Mouse (Mus musculus) R1 (cell line): Measurements from ENCODE around the gene Tmem246.

ENCODE experiments used
- DNase-seq: peaks from one replicate; pipeline ENCODE4 v3.0.0-alpha.2; 2018; ENCODE audit warnings: low read depth, low spot score

The Tmem246 gene

GRCm38 (mm10) chr4:49581256-49581655, 16.4 kb downstream of the Tmem246 start:
- DNase-seq, result no peak

GRCm38 (mm10) chr4:49572194-49572593, 25.5 kb downstream of the Tmem246 start:
- DNase-seq, result no peak

GRCm38 (mm10) chr4:49567613-49568012, 30.1 kb downstream of the Tmem246 start:
- peak; percentile 77 for DNase-seq

GRCm38 (mm10) chr4:49559915-49560772, 37.5 kb downstream of the Tmem246 start:
- peak; percentile 2 for DNase-seq

- no peak for DNase-seq
Measured at GRCm38 (mm10) chr4:49558181-49558580, 39.5 kb downstream of the Tmem246 start.

- DNase-seq, result no peak
Measured at GRCm38 (mm10) chr4:49557375-49557774, 40.3 kb downstream of the Tmem246 start.

- DNase-seq, result no peak
Measured at GRCm38 (mm10) chr4:49553380-49553779, 44.3 kb downstream of the Tmem246 start.

- no peak for DNase-seq
Measured at GRCm38 (mm10) chr4:49549383-49549782, 48.3 kb downstream of the Tmem246 start, which contains the start of gene Aldob. Aldob (minus strand) TSS chr4:49549546.

GRCm38 (mm10) chr4:49547544-49548219, 50.0 kb downstream of the Tmem246 start:
- no peak for DNase-seq

- DNase-seq, result no peak
Measured at GRCm38 (mm10) chr4:49546873-49547543, 50.7 kb downstream of the Tmem246 start.

GRCm38 (mm10) chr4:49546026-49546425, 51.6 kb downstream of the Tmem246 start:
- DNase-seq, result no peak

- DNase-seq, result no peak
Measured at GRCm38 (mm10) chr4:49540966-49541365, 56.7 kb downstream of the Tmem246 start.

GRCm38 (mm10) chr4:49539665-49540064, 58.0 kb downstream of the Tmem246 start:
- DNase-seq, result no peak

- DNase-seq, result no peak
Measured at GRCm38 (mm10) chr4:49536671-49537070, 61.0 kb downstream of the Tmem246 start.

GRCm38 (mm10) chr4:49535675-49536294, 61.9 kb downstream of the Tmem246 start:
- no peak for DNase-seq

GRCm38 (mm10) chr4:49535036-49535435, 62.6 kb downstream of the Tmem246 start:
- no peak for DNase-seq
